Mouse (Mus musculus): Measurements from ENCODE around the gene Trappc1. TPM values are rescaled to one million over a fixed set of nuclear protein-coding genes. Genes with fewer than 3 reads are reported as not detected.
"Not testable (repeated sequence)": the region's sequence is repeated elsewhere in the genome, so short reads cannot be mapped to it uniquely, and the experiment has no call there.

Trappc1 gene
- polyA plus RNA-seq, 1 experiment from 2014 or later: 123 TPM

DNA sequence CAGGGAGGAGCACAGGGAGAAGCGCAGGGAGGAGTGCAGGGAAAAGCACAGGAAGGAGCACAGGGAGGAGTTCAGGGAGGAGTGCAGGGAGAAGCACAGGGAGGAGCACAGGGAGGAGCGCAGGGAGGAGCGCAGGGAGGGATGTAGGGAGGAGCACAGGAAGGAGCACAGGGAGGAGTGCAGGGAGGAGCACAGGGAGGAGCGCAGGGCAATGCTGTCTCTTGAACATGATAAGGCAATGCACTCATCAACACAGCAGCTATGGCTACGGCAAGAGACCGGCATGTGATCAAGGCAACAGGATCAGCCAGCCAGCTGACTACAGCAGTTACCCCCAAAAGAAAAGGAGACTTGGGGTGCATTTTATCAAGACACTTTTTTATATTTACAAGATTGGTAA is 7.4 kb upstream of the Trappc1 start:
- WGBS: 93% methylated on average over 6 of the region's 6 CpGs
- Histone ChIP-seq H3K9ac (ENCODE audit: low read length) (no peak overlapping the region), H3K4me3 (ENCODE audit: low read depth, low read length) (no peak overlapping the region), H3K27ac (replicated peaks) (no peak overlapping the region), H3K9me3 (ENCODE audit: control insufficient read depth, low read length) (no peaks in the 10 kb centered on the region), H3K27me3 (ENCODE audit: control insufficient read depth, insufficient read depth, low read length) (no peaks in the 10 kb centered on the region), H3K4me1 (replicated peaks; ENCODE audit: control insufficient read depth, insufficient read depth) (no peaks in the 10 kb centered on the region), H3K4me2 (replicated peaks; ENCODE audit: low read depth) (no peak overlapping the region), H3K36me3 (ENCODE audit: control insufficient read depth, insufficient read depth, low read length) (peaks cover 12% of the 10 kb centered on the region)
- DNase-seq (ENCODE audit: low spot score) (no peak), ATAC-seq (ENCODE audit: low FRiP score, low TSS enrichment) (no peak)
- TF ChIP-seq EP300 (optimal IDR thresholded peaks at IDR 0.05) (no peak), CTCF (IDR thresholded peaks at IDR 0.05; ENCODE audit: low read depth) (no peak)

DNA sequence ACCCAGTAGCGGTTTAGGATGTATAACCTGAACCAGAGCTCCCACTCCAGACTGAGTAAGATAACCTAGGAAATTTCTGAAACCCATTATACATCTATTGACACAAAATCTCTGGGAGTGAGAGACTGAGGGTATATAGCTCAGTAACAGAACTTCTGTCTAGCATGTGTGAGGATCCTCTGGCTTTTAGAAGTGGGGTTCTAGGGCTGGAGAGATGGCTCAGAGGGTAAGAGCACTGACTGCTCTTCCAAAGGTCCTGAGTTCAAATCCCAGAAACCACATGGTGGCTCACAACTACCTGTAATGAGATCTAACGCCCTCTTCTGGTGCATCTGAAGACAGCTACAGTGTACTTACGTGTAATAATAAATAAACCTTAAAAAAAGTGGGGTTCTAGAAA is 5.8 kb upstream of the Trappc1 start:
- not testable (repeated sequence) for DNase-seq (ENCODE audit: low spot score); H3K9me3 ChIP-seq (ENCODE audit: control insufficient read depth, low read length); H3K27me3 ChIP-seq (ENCODE audit: control insufficient read depth, insufficient read depth, low read length); ATAC-seq (ENCODE audit: low FRiP score, low TSS enrichment); H3K4me1 ChIP-seq (replicated peaks; ENCODE audit: control insufficient read depth, insufficient read depth); H3K27ac ChIP-seq (replicated peaks); H3K4me2 ChIP-seq (replicated peaks; ENCODE audit: low read depth); H3K4me3 ChIP-seq (ENCODE audit: low read depth, low read length); H3K9ac ChIP-seq (ENCODE audit: low read length)
- WGBS: 88% methylated on average over 3 of the region's 3 CpGs
- H3K36me3 ChIP-seq (ENCODE audit: control insufficient read depth, insufficient read depth, low read length): peaks cover 12% of the 10 kb centered on the region

DNA sequence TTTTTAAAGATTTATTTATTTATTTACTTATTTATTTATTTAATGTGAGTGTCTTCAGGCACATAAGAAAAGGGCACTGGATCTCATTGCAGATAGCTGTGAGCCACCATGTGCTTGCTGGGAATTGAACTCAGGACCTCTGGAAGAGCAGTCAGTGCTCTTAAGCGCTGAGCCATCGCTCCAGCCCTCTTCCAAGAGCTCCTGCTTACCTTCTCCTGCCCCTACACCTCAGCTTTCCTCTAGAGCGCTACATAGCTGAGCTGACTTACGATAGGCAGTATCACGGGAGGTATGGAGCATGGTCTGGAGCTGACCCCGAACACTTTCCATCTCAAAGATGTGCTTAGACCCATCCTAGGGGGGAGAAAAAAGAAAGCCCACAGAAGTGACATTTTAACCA is 2.2 kb upstream of the Trappc1 start:
- Histone ChIP-seq H3K9me3 (ENCODE audit: control insufficient read depth, low read length) (no peaks in the 10 kb centered on the region), H3K4me3 (ENCODE audit: low read depth, low read length) (no peak overlapping the region), H3K36me3 (ENCODE audit: control insufficient read depth, insufficient read depth, low read length) (peaks cover 8% of the 10 kb centered on the region; the same call in 1 of the 2 replicates), H3K4me2 (replicated peaks; ENCODE audit: low read depth) (no peak overlapping the region), H3K9ac (ENCODE audit: low read length) (no peak overlapping the region), H3K27ac (replicated peaks) (no peak overlapping the region), H3K4me1 (replicated peaks; ENCODE audit: control insufficient read depth, insufficient read depth) (peaks cover 8% of the 10 kb centered on the region; the same call in 1 of the 2 replicates), H3K27me3 (ENCODE audit: control insufficient read depth, insufficient read depth, low read length) (no peaks in the 10 kb centered on the region)
- ATAC-seq (ENCODE audit: low FRiP score, low TSS enrichment): no peak
- WGBS: 94% methylated on average over 6 of the region's 6 CpGs
- no peak for DNase-seq (ENCODE audit: low spot score)
- TF ChIP-seq CTCF (IDR thresholded peaks at IDR 0.05; ENCODE audit: low read depth) (no peak), EP300 (optimal IDR thresholded peaks at IDR 0.05) (no peak)

DNA sequence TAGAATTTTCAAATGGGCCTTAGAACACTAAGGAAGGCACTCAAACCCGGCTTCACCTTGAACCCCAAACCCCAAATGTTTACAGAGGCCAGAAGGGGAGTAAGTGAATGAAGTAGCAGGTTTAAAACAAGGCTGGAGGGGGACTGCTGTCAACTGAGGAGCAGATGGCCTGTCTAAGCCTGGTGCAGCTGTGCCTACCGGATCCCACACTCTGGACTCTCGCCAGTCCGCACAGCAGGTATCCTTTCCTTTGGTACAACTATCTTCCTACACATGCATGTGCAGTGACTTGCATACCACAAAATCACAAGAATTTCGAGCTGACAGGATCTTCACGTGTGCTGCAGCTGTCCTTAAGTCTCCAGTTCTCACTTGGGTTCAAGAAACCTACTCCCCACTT is 1.8 kb upstream of the Trappc1 start:
- ATAC-seq (ENCODE audit: low FRiP score, low TSS enrichment): no peak
- no peak for TF ChIP-seq CTCF (IDR thresholded peaks at IDR 0.05; ENCODE audit: low read depth)
- no peak for TF ChIP-seq EP300 (optimal IDR thresholded peaks at IDR 0.05)
- WGBS: 63% methylated on average over 6 of the region's 6 CpGs

DNA sequence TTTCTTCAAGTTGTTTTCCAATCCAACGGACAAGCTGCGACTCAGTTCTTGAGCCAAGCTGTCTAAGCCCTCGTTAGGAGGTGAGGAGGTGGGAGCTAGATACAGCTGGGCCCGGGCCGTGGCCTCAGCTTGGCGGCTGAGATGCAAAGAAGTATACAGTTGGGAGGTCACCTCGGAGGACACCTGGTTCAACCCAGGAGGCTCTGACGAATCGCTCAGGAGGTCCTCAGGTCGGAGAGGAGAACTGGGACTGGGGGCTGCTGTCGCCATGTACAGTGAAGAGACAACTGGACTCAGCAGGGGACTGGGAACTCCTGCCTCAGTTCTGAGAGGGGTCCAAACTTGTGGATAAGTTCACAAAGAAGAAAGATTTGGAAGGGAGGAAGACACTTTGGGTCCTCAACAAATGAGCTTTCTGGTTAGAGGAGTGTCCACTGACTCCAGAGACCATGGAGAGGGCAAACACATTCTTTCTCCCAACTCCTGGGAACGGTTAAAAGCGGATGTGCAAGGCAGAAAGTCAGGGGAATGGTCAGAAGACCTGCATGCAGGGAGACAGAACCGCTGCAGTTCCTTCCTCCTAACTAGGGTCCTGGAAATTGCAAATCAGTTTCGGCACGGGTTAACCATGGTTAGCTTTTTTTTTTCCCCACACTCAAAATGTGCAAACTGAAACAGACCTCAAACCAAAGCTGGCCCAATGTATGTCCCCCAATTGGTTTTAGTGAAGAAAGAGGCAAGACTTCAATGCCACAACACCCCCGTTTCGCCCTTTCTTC is 898 bp upstream of the Trappc1 start:
- WGBS: 9% methylated on average over 18 of the region's 18 CpGs
- peaks cover 10% of the 10 kb centered on the region; the same call in 1 of the 2 replicates for H3K4me1 ChIP-seq (replicated peaks; ENCODE audit: control insufficient read depth, insufficient read depth)
- TF ChIP-seq EP300 (optimal IDR thresholded peaks at IDR 0.05) (no peak), CTCF (IDR thresholded peaks at IDR 0.05; ENCODE audit: low read depth) (no peak)

More for the DNA sequence above, 1.8 kb upstream of the Trappc1 start:
- Histone ChIP-seq H3K4me3 (ENCODE audit: low read depth, low read length) (no peak overlapping the region), H3K27me3 (ENCODE audit: control insufficient read depth, insufficient read depth, low read length) (no peaks in the 10 kb centered on the region), H3K4me1 (replicated peaks; ENCODE audit: control insufficient read depth, insufficient read depth) (peaks cover 10% of the 10 kb centered on the region; the same call in 1 of the 2 replicates), H3K9ac (ENCODE audit: low read length) (no peak overlapping the region), H3K27ac (replicated peaks) (no peak overlapping the region), H3K9me3 (ENCODE audit: control insufficient read depth, low read length) (no peaks in the 10 kb centered on the region), H3K4me2 (replicated peaks; ENCODE audit: low read depth) (peak overlapping the region; percentile 88; the same call in 1 of the 2 replicates), H3K36me3 (ENCODE audit: control insufficient read depth, insufficient read depth, low read length) (peaks cover 8% of the 10 kb centered on the region; the same call in 1 of the 2 replicates)
- DNase-seq (ENCODE audit: low spot score): no peak

DNA sequence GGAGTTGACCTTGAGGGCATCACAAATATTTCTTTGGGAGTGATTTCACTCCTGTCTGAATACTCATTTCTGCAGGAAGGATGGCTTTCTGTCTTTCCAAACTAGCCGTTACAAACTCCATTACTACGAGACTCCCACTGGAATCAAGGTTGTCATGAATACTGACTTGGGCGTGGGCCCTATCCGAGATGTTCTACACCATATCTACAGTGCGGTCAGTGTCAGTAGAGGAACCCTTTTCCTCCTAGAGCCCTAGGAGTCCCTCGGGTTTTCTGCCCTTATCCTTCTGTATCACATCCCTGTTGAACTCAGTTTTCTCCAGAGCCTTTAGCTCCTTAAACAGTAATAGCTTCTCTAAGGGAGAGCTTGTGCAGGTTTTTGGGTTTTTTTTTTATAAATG is 969 bp downstream of the Trappc1 start:
- Histone ChIP-seq H3K27ac (replicated peaks) (peak overlapping the region; percentile 78; the same call in 1 of the 2 replicates), H3K27me3 (ENCODE audit: control insufficient read depth, insufficient read depth, low read length) (no peaks in the 10 kb centered on the region), H3K9me3 (ENCODE audit: control insufficient read depth, low read length) (no peaks in the 10 kb centered on the region), H3K4me3 (ENCODE audit: low read depth, low read length) (peak overlapping the region; percentile 60), H3K4me1 (replicated peaks; ENCODE audit: control insufficient read depth, insufficient read depth) (peaks cover 10% of the 10 kb centered on the region; the same call in 1 of the 2 replicates), H3K9ac (ENCODE audit: low read length) (no peak overlapping the region), H3K36me3 (ENCODE audit: control insufficient read depth, insufficient read depth, low read length) (peaks cover 3% of the 10 kb centered on the region; the same call in 1 of the 2 replicates), H3K4me2 (replicated peaks; ENCODE audit: low read depth) (peak overlapping the region; percentile 88)
- ATAC-seq (ENCODE audit: low FRiP score, low TSS enrichment) (no peak), DNase-seq (ENCODE audit: low spot score) (no peak)
- WGBS: 75% methylated on average over 6 of the region's 6 CpGs
- TF ChIP-seq CTCF (IDR thresholded peaks at IDR 0.05; ENCODE audit: low read depth): no peak
- TF ChIP-seq EP300 (optimal IDR thresholded peaks at IDR 0.05): no peak

More for the DNA sequence above, 898 bp upstream of the Trappc1 start:
- H3K9ac ChIP-seq (ENCODE audit: low read length): peak overlapping the region; percentile 80
- peak overlapping the region; percentile 60 for H3K4me3 ChIP-seq (ENCODE audit: low read depth, low read length)
- DNase-seq (ENCODE audit: low spot score): no peak
- H3K36me3 ChIP-seq (ENCODE audit: control insufficient read depth, insufficient read depth, low read length): peaks cover 8% of the 10 kb centered on the region; the same call in 1 of the 2 replicates
- no peaks in the 10 kb centered on the region for H3K27me3 ChIP-seq (ENCODE audit: control insufficient read depth, insufficient read depth, low read length)
- no peaks in the 10 kb centered on the region for H3K9me3 ChIP-seq (ENCODE audit: control insufficient read depth, low read length)
- H3K4me2 ChIP-seq (replicated peaks; ENCODE audit: low read depth): peak overlapping the region; percentile 88
- no peak for ATAC-seq (ENCODE audit: low FRiP score, low TSS enrichment)
- peak overlapping the region; percentile 79 for H3K27ac ChIP-seq (replicated peaks)

Data from stomach, postnatal 0 days (tissue).